Mouse (Mus musculus): ENCODE measurements around the gene Lss. TPM values are rescaled to one million over a fixed set of nuclear protein-coding genes. Genes with fewer than 3 reads are reported as not detected.

Lss gene
- 14.5 and 15.8 TPM in 2 replicates for polyA plus RNA-seq (2015; fragmentation: Nextera tagmentation; extraction: Ambion mirVana)

GRCm38 (mm10) chr10:76531375-76531774 lies at the start of gene Lss:
TSS of gene Lss (plus strand) at chr10:76531588.
- Histone ChIP-seq H3K4me2 (ENCODE audit: low read depth, low read length) (peak within 1 kb of the TSS; percentile 88), H3K4me3 (ENCODE audit: low read depth, low read length) (peak within 1 kb of the TSS; percentile 61), H3K27ac (ENCODE audit: low read depth) (peak within 1 kb of the TSS; percentile 79), H3K9ac (replicated peaks) (peak within 1 kb of the TSS; percentile 63), H3K9me3 (ENCODE audit: low read length) (no peaks in the 10 kb centered on the region), H3K27me3 (ENCODE audit: insufficient read depth, low read length) (no peaks in the 10 kb centered on the region), H3K4me1 (ENCODE audit: insufficient read depth) (peaks cover 20% of the 10 kb centered on the region), H3K36me3 (replicated peaks; ENCODE audit: insufficient read depth, low read length) (peaks cover 3% of the 10 kb centered on the region; the same call in 1 of the 2 replicates)
- ATAC-seq: peak; percentile 99
- DNase-seq: peak; percentile 97
- WGBS (ENCODE audit: insufficient replicate concordance): under 1% methylated on average over 35 of the region's 37 CpGs
- TF ChIP-seq CTCF (IDR thresholded peaks at IDR 0.05; ENCODE audit: low read depth): peak; percentile 43
- TF ChIP-seq EP300 (IDR thresholded peaks at IDR 0.05; ENCODE audit: low read depth): no peak

GRCm38 (mm10) chr10:76486302-76486701 lies 45.1 kb upstream of the Lss start:
- 59% methylated on average over 2 of the region's 2 CpGs for WGBS (ENCODE audit: insufficient replicate concordance)

GRCm38 (mm10) chr10:76488265-76488664 lies 43.1 kb upstream of the Lss start:
- no peak overlapping the region for H3K4me3 ChIP-seq (ENCODE audit: low read depth, low read length)
- H3K4me1 ChIP-seq (ENCODE audit: insufficient read depth): no peaks in the 10 kb centered on the region
- peaks cover 84% of the 10 kb centered on the region for H3K36me3 ChIP-seq (replicated peaks; ENCODE audit: insufficient read depth, low read length)
- 0 out of 2 replicates have a peak overlapping the region, but pooled peaks have one; percentile 16 for H3K27ac ChIP-seq (ENCODE audit: low read depth)
- no peaks in the 10 kb centered on the region for H3K9me3 ChIP-seq (ENCODE audit: low read length)
- DNase-seq: no peak
- 42% methylated on average over 8 of the region's 8 CpGs for WGBS (ENCODE audit: insufficient replicate concordance)
- ATAC-seq: peak; percentile 58
- H3K27me3 ChIP-seq (ENCODE audit: insufficient read depth, low read length): no peaks in the 10 kb centered on the region
- no peak overlapping the region for H3K4me2 ChIP-seq (ENCODE audit: low read depth, low read length)
- no peak overlapping the region for H3K9ac ChIP-seq (replicated peaks)
- TF ChIP-seq EP300 (IDR thresholded peaks at IDR 0.05; ENCODE audit: low read depth) (no peak), CTCF (IDR thresholded peaks at IDR 0.05; ENCODE audit: low read depth) (no peak)

More at GRCm38 (mm10) chr10:76486302-76486701, 45.1 kb upstream of the Lss start:
- no peaks in the 10 kb centered on the region for H3K4me1 ChIP-seq (ENCODE audit: insufficient read depth)
- no peaks in the 10 kb centered on the region for H3K27me3 ChIP-seq (ENCODE audit: insufficient read depth, low read length)
- H3K27ac ChIP-seq (ENCODE audit: low read depth): no peak overlapping the region
- no peak for ATAC-seq
- no peak for DNase-seq
- TF ChIP-seq EP300 (IDR thresholded peaks at IDR 0.05; ENCODE audit: low read depth): no peak
- TF ChIP-seq CTCF (IDR thresholded peaks at IDR 0.05; ENCODE audit: low read depth): no peak
- no peak overlapping the region for H3K9ac ChIP-seq (replicated peaks)
- H3K9me3 ChIP-seq (ENCODE audit: low read length): no peaks in the 10 kb centered on the region
- H3K4me3 ChIP-seq (ENCODE audit: low read depth, low read length): no peak overlapping the region
- H3K36me3 ChIP-seq (replicated peaks; ENCODE audit: insufficient read depth, low read length): peaks cover 87% of the 10 kb centered on the region
- no peak overlapping the region for H3K4me2 ChIP-seq (ENCODE audit: low read depth, low read length)

DNA sequence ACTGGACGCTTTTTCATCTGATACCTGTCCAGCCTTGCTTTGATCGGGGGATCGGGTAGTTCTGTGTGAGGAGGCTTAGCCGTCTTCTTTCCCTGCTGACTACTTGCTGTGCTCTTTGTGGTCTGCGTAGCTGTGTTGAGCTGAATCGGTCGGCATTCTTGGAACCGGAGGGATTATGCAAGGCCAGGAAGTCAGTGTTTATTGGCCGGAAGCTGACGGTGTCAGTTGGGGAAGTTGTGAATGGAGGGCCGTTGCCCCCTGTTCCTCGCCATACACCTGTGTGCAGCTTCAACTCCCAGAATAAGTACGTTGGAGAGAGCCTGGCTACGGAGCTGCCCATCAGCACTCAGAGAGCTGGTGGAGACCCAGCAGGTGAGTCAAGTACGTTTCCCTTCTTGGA lies 42.2 kb upstream of the Lss start:
- ATAC-seq: no peak
- 66% methylated on average over 15 of the region's 15 CpGs for WGBS (ENCODE audit: insufficient replicate concordance)

DNA sequence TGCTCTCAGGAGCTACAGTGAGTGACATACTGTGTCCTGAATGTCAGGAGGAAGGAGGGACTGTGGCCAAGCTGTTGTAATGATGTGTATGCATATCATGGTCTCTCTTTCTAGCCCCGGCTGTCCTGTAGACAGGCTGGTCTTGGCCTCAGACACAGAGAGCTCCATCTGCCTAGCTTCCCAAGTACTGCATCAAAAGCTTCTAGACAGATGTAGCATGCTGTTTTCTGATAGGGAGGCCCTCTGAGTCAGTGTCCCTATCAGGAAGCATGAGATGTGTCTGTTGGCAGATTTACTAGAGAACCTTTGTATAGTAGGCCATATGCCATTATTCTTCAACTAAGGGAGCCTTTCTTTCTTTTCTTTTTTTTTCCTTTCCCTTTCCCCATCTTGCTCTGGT lies 37.9 kb upstream of the Lss start:
- peaks cover 75% of the 10 kb centered on the region for H3K36me3 ChIP-seq (replicated peaks; ENCODE audit: insufficient read depth, low read length)
- H3K9ac ChIP-seq (replicated peaks): no peak overlapping the region
- H3K27me3 ChIP-seq (ENCODE audit: insufficient read depth, low read length): no peaks in the 10 kb centered on the region
- DNase-seq (no peak), ATAC-seq (peak; percentile 59)
- H3K4me2 ChIP-seq (ENCODE audit: low read depth, low read length): no peak overlapping the region
- TF ChIP-seq CTCF (IDR thresholded peaks at IDR 0.05; ENCODE audit: low read depth): peak; percentile 21; the same call in 1 of the 2 replicates
- no peak for TF ChIP-seq EP300 (IDR thresholded peaks at IDR 0.05; ENCODE audit: low read depth)
- H3K9me3 ChIP-seq (ENCODE audit: low read length): no peaks in the 10 kb centered on the region
- no peaks in the 10 kb centered on the region for H3K4me1 ChIP-seq (ENCODE audit: insufficient read depth)
- H3K4me3 ChIP-seq (ENCODE audit: low read depth, low read length): no peak overlapping the region
- H3K27ac ChIP-seq (ENCODE audit: low read depth): no peak overlapping the region
- 46% methylated on average over 1 of the region's 1 CpGs for WGBS (ENCODE audit: insufficient replicate concordance)

More for the DNA sequence above, 42.2 kb upstream of the Lss start:
- TF ChIP-seq CTCF (IDR thresholded peaks at IDR 0.05; ENCODE audit: low read depth) (no peak), EP300 (IDR thresholded peaks at IDR 0.05; ENCODE audit: low read depth) (no peak)
- no peak for DNase-seq
- H3K27ac ChIP-seq (ENCODE audit: low read depth): no peak overlapping the region
- no peak overlapping the region for H3K4me3 ChIP-seq (ENCODE audit: low read depth, low read length)
- no peaks in the 10 kb centered on the region for H3K4me1 ChIP-seq (ENCODE audit: insufficient read depth)
- H3K9me3 ChIP-seq (ENCODE audit: low read length): no peaks in the 10 kb centered on the region
- H3K9ac ChIP-seq (replicated peaks): no peak overlapping the region
- H3K27me3 ChIP-seq (ENCODE audit: insufficient read depth, low read length): no peaks in the 10 kb centered on the region
- peaks cover 84% of the 10 kb centered on the region for H3K36me3 ChIP-seq (replicated peaks; ENCODE audit: insufficient read depth, low read length)
- no peak overlapping the region for H3K4me2 ChIP-seq (ENCODE audit: low read depth, low read length)

GRCm38 (mm10) chr10:76495501-76495900 lies 35.9 kb upstream of the Lss start:
- 77% methylated on average over 6 of the region's 6 CpGs for WGBS (ENCODE audit: insufficient replicate concordance)
- Histone ChIP-seq H3K4me1 (ENCODE audit: insufficient read depth) (no peaks in the 10 kb centered on the region), H3K9me3 (ENCODE audit: low read length) (no peaks in the 10 kb centered on the region), H3K4me2 (ENCODE audit: low read depth, low read length) (no peak overlapping the region), H3K36me3 (replicated peaks; ENCODE audit: insufficient read depth, low read length) (peaks cover 76% of the 10 kb centered on the region), H3K27me3 (ENCODE audit: insufficient read depth, low read length) (no peaks in the 10 kb centered on the region), H3K4me3 (ENCODE audit: low read depth, low read length) (no peak overlapping the region), H3K27ac (ENCODE audit: low read depth) (no peak overlapping the region), H3K9ac (replicated peaks) (no peak overlapping the region)
- DNase-seq: no peak
- ATAC-seq: no peak
- TF ChIP-seq EP300 (IDR thresholded peaks at IDR 0.05; ENCODE audit: low read depth) (no peak), CTCF (IDR thresholded peaks at IDR 0.05; ENCODE audit: low read depth) (no peak)
